Mouse (Mus musculus) T-cell, adult 66 days (primary cell): ENCODE data around the gene Inpp5e. TPM values are rescaled to one million over a fixed set of nuclear protein-coding genes. Genes with fewer than 3 reads are reported as not detected.

Experiments used
- total RNA-seq, 2 experiments: library from RNA; stranded (reverse); gene quantifications; 3 replicates in 1 of 2; 4 replicates in 1 of 2; pipeline ENCODE4 v1.2.4; 2023

Inpp5e gene
- total RNA-seq = 10 to 100 TPM; 33.3 to 36.9 TPM

GRCm38 (mm10) chr2:26408515-26409356 lies at the start of gene Inpp5e:
Gene Inpp5e, minus strand, starts transcription at chr2:26409203.

GRCm38 (mm10) chr2:26444946-26445665 lies 36.1 kb upstream of the Inpp5e start, which contains the start of gene Sec16a:
Gene Sec16a, minus strand, starts transcription at chr2:26445216.

GRCm38 (mm10) chr2:26389154-26389690 lies 19.8 kb downstream of the Inpp5e start, which contains the start of the genes Entr1 and Pmpca:
Gene Entr1, minus strand, starts transcription at chr2:26389316.
Gene Pmpca, plus strand, starts transcription at chr2:26389339.

GRCm38 (mm10) chr2:26380131-26380771 lies 28.8 kb downstream of the Inpp5e start, which contains the start of gene Snapc4:
Gene Snapc4, minus strand, starts transcription at chr2:26380653.

GRCm38 (mm10) chr2:26360772-26361171 lies 48.2 kb downstream of the Inpp5e start, which contains the start of gene Card9:
Gene Card9, minus strand, starts transcription at chr2:26360918.

GRCm38 (mm10) chr2:26351358-26352290 lies 57.4 kb downstream of the Inpp5e start, which contains the start of gene Dnlz:
Gene Dnlz, minus strand, starts transcription at chr2:26352110.

Other genes starting within 250 kb of the Inpp5e start
- not detected for gene Lhx3, start 200.9 kb downstream of the Inpp5e start, total RNA-seq
- gene Qsox2, start 171.7 kb downstream of the Inpp5e start, total RNA-seq = 1 to 10 TPM; 8.5 to 9.9 TPM
- gene Ccdc187, start 114.6 kb downstream of the Inpp5e start, total RNA-seq = not detected
- gene Gpsm1, start 93.7 kb downstream of the Inpp5e start, total RNA-seq = 10 to 100 TPM; 21.7 to 24.7 TPM
- gene Dnlz, start 57.1 kb downstream of the Inpp5e start, total RNA-seq = 10 to 100 TPM in 1 of 2 experiments, 1 to 10 TPM in 1; 9.6 to 11.1 TPM
- 1 to 10 TPM; 2.8 to 5.5 TPM for gene Card9, start 48.3 kb downstream of the Inpp5e start, total RNA-seq
- gene Snapc4, start 28.6 kb downstream of the Inpp5e start, total RNA-seq = 100 to 1,000 TPM; 109 to 121 TPM
- gene Entr1, start 19.9 kb downstream of the Inpp5e start, total RNA-seq = 100 to 1,000 TPM; 149 to 153 TPM
- 10 to 100 TPM; 80.7 to 86.7 TPM for gene Pmpca, start 19.9 kb downstream of the Inpp5e start, total RNA-seq
- gene Sec16a, start 36.0 kb upstream of the Inpp5e start, total RNA-seq = 10 to 100 TPM; 79.3 to 91.7 TPM
- 100 to 1,000 TPM; 134 to 135 TPM for gene Notch1, start 107.5 kb upstream of the Inpp5e start, total RNA-seq
- gene Egfl7, start 170.8 kb upstream of the Inpp5e start, total RNA-seq = 1 to 10 TPM in 1 of 2 experiments, not detected in 1; 4.3 TPM
- gene Gm20532, start 177.4 kb upstream of the Inpp5e start, total RNA-seq = not detected
- gene Agpat2, start 195.2 kb upstream of the Inpp5e start, total RNA-seq = 10 to 100 TPM; 12.5 to 17.0 TPM
- gene Fam69b, start 219.3 kb upstream of the Inpp5e start, total RNA-seq = 1 to 10 TPM in 1 of 2 experiments, under 1 TPM in 1; 0.95 to 1.2 TPM